Mouse (Mus musculus) frontal cortex, postnatal 25 days (tissue): Measurements from ENCODE around the gene Ms4a15.

Experiments
- DNase-seq, 2 experiments: peaks; one replicate each; pipeline ENCODE4 v3.0.0; 2022; ENCODE audit warnings: low spot score in 2 of 2

The Ms4a15 gene

DNA sequence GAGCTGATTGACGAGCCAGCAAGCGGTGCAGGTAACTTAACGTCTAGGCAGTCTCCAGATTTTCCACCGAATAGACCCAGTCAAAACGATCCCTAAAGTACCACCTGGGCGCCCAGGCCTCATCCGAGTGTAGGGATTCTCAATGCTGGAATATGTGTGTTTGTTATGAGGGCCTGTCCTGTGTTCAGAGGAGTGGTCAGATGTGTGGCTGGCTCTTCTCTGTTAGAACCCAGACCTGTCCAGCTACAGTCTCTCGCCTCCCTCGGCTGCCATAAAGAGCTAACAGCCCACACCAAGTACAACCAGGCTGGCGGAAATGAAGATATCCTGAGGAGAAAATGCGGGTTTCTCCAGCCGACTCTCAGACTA lies 33.1 kb downstream of the Ms4a15 start:
- no peak for DNase-seq

DNA sequence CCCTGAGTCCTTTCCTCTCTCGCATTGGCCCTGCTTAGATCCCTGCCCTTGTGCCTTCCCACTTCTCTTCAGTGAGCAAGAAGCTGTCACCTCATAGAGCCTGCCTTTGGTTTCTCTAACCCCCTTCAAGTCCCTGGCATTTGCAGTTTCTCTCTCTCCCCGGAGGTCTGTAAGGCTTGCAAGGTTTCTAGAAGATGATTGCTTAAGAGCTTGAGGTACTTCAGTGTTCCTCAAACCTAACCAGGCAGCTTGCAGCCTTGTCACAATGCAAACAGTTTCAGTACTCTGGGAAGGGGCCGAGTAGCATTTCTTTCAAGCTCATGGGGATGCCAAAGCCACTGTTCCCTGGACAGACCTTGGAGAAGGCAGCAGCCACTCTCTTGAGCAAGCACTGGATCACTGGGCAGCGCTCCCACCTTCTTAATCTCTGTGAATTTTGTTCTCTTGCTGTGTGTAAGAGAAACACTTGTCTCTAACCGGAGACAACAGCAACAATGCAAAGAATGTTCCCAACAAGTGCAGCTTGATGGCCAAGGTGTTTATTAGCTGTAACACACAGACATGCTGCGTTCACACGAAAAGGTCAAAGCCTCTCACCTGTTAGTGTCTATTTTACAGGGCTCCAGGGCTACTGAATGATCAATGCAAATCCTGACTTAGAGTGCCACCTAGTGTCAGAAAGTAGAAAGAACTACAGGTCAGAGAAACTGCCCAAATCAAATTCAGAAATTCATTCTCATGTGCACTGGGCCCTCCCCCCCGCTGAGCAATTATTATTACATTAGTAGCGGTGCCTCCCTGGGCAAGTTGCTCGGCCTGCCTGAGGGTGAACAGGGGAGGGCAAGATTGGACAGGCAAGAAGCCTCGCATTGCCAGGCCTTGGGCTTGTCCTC lies 33.7 kb downstream of the Ms4a15 start:
- peak in 1 of 2 experiments; percentile 27 for DNase-seq

DNA sequence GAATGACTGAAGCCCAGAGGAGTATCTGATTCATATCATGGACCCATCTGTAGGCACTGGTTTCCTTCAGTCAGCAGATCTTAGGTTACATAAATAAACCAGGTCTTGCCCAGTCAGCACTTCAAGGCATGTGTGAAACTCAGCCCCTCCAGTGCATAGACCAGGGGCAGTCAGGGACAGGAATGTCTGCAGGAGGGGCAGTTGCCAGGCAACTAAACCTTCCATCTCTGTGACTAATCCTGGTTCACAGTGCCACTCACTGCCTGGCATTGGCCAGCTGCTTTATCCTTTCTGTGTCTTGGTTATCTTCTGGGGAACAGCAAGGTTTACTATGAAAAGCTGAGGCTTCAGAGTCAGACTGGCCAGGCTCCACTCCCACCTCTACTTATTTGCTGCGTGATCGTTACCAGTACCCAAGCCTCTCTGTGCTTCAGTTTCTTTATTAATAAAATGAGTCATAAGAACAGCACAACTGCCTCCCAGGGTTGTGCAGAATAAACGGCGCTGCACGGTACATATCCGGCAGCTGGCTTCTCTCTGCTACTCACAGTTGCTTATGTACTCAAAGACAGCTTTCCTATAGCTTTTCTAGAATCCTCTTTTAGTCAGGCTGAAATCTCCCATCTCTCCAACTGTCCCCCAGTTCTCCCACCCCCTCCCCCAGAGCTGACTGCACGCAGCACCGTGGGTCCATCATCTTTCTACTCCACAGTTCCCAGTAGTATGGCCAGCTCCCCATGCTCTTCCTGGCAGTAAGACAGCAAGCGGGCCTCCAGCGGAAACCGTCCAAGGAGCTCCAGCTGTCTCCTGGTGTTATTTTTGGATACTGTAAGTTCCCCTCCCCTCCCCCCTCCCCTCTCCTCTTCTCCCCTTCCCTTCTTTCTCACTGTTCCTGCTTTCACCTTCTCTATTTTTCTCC lies 40.8 kb downstream of the Ms4a15 start:
- DNase-seq, result peak in 1 of 2 experiments; percentile 14

DNA sequence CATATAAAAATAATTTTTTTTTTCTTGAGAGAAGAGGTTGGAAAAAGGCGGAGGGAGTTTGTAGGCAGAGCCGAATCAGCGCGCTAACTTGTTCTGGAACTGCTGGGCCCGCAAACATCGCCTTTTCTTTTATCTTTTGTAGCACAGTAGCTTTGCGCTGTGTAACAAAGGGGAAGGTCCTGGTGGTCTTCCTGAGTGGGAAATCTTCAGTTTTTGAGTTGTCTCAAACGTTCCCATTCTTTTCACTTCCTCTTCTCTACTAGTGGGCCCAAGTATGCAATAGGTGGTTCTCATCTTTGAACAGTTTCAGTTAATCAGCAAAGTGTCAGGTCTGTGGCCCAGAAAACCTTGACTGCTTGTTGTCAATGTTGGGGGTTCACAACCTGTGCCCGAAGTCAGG lies 43.5 kb downstream of the Ms4a15 start:
- DNase-seq, result no peak

DNA sequence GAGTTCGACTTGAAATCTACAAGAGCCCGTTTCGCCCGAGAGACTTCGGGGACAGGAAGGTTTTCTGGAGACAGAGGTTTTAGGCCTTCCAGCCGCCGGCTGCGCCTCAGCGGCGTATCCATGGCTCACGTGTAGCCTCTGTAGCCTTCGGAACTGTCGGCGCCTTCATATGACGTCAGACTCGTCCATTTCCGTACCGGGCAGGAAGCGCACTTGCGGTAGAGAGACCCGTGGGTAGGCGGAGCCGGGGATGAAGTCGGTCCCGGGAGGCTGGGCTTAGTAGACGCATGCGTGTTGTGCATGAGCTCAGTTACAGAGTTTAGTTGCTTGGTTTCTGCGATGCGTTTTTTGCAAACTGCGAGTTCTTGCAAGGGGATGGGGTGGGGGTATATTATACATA lies 43.9 kb downstream of the Ms4a15 start, which contains the start of gene Ccdc86:
Gene Ccdc86, minus strand, starts transcription at position 155 of the 400 bp plus-strand sequence.
- DNase-seq, result peak; percentile 85 to 93

DNA sequence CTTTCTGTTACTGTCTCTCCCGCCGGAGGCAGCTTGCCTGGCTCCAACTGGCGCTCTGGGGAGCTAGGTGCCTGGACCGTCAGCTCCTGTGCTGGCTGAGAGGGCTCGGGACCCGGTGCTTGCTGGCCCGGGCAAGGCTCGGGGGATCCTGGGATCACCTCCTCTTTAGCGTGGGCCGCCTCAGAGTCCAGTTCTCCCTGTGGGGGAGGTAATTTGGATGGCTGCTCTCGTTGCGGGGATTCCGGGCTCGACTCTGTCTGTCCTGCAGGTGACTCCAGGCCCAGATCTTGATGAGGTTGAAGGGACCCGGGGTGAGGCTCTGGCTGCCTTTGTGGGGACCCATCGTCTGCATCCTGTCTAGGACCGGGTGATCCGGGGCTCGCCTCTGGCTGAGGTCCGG lies 44.6 kb downstream of the Ms4a15 start:
- DNase-seq, result no peak

DNA sequence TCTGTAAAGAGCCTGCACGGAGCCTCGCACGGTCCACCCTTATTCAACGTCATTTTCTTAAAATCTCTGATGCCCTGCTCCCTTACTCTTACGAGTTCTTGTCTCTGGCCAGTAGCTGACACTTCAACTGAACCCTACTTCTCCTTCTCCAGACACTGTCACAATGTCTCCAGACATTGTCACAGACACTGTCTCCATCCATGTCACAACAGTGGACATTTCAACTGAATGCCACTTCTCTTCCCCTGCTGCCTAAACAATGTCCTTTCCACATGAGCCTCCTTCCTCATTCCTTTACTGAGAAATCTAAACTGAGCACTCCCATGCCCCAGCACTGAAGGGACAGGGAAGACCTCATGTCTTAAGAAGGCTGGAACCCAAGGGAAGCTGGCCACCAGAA lies 45.8 kb downstream of the Ms4a15 start:
- DNase-seq, result no peak

DNA sequence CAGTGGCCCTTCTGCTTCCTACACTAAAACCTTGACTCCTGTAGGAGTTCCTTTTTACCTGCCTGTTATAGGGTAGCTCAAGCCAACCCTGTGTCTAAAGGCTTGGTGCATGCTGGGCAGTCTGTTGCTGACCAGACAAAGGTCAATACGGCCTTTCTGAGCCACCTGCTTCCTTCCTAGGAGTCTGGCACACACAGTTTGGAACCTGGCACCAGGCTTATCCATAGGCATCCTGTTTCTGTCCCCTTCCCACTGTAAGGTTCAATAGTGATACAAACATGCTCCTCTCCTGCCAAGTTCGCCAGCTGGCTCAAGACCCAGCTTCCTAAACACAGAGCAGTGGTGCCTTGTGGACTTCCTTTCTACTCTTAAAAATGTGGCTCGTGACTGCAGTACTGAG lies 46.5 kb downstream of the Ms4a15 start:
- DNase-seq, result no peak

DNA sequence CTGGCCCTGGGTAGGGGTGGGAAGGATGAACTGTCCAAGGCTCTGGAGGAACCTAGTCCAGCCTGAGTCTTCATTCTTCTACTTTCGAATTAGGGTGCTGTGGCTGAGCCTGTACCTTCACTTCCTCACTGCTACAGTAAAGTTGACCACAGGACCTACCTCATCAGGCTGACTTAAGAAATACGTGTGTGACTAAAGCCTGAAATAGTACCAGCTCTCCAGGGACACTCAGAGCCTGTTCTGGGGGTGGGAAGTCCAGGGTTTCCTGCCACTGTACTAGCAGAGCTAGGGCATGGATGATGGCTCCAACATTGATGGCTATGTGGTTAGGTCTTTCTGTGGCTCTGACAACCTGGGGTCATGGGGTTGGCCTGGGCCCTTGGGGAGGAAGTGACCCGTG lies 49.1 kb downstream of the Ms4a15 start:
- DNase-seq, result no peak

DNA sequence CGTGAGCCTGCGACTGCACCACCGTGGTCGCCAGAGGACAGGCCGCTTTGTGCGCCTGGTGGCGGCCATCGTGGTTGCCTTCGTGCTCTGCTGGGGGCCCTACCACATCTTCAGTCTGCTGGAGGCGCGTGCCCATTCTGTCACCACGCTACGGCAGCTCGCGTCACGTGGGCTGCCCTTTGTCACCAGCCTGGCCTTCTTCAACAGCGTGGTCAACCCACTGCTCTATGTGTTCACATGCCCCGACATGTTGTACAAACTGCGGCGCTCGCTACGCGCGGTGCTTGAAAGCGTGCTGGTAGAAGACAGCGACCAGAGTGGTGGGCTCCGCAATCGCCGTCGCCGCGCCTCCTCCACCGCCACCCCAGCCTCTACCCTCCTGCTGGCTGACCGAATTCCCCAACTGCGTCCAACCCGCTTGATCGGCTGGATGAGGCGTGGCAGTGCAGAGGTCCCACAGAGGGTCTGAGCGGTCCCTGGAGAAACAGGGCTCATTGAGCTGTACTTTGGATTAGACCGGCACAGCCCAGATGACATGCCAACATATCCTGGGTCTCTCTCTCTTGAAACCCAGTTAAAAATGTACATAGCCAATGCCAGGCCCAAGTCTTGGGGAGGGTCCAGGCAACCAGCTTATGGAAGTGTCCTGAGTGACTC lies 52.1 kb downstream of the Ms4a15 start:
- DNase-seq, result no peak

DNA sequence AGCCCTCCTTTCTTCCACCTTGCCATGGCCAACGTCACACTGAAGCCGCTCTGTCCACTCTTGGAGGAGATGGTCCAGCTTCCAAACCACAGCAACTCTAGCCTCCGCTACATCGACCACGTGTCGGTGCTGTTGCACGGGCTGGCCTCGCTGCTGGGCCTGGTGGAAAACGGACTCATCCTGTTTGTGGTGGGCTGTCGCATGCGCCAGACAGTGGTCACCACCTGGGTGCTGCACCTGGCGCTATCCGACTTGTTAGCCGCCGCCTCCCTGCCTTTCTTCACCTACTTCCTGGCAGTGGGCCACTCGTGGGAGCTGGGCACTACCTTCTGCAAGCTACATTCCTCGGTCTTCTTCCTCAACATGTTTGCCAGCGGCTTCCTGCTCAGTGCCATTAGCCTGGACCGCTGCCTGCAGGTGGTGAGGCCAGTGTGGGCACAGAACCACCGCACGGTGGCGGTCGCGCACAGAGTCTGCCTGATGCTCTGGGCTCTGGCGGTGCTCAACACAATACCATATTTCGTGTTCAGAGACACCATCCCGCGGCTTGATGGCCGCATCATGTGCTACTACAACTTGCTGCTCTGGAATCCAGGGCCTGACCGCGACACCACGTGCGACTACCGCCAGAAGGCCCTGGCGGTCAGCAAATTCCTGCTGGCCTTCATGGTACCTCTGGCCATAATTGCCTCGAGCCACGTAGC lies 52.8 kb downstream of the Ms4a15 start:
- DNase-seq, result peak; percentile 49 to 59

DNA sequence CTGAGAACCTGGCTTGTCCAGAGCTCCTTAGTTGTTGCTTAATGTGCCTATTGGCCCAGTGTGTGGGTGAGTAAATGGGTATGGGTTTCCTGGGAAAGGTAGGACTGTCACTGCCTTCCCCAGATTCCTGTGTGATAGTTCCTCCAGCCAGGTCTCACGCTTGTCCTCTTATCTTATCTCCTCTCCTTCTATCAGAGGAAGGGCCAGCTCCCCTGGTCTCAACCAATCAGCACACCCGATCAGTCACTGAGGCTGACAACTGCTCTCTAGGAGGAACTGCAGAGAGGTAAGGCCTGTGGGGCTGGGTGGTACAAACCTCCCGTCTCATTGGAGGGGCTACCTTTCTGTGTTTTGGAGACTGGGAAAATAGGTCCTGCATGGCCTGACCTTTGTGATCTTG lies 54.3 kb downstream of the Ms4a15 start:
- DNase-seq, result no peak

DNA sequence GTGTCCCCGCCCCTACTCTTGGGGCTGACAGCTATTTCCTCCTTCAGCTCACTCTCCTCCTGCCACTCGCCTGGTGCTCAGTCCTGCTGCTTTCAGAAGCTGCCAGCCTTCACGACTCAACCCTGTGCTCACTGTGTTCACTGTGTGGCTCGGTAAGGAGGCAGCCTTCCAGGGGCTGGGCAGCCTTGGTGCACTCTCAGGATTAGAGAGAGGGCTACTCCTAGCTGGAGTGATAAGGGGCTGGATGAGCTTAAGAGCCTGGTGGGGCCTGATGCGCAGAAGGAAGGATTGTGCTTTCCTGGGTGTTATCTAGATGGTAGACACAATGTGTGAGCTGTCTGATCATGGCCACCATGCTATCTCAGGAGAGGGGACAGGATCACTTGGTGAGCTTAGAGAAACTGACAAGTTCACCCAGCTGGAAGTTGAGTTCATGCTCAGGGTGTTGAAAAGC lies 55.9 kb downstream of the Ms4a15 start, which contains the start of gene Ptgdr2:
Gene Ptgdr2, plus strand, starts transcription at position 51 of the 454 bp plus-strand sequence.
- no peak for DNase-seq

DNA sequence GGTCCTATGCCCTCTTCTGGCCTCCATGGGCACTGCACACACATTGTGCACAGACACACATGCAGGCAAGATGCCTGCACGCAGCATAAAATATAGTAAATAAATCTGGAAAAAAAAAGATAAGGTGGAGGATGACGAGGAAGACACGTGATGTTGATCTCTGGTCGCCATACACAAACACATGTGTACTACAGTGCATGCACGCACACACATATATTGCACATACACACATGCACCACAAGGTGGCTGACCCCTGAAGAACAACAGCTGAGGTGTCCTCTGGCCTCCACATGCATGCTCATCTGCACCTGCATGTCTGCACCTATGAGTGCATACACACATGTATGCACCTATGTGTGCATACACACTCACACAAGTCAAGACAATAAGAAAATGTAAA lies 57.0 kb downstream of the Ms4a15 start:
- DNase-seq, result no peak

DNA sequence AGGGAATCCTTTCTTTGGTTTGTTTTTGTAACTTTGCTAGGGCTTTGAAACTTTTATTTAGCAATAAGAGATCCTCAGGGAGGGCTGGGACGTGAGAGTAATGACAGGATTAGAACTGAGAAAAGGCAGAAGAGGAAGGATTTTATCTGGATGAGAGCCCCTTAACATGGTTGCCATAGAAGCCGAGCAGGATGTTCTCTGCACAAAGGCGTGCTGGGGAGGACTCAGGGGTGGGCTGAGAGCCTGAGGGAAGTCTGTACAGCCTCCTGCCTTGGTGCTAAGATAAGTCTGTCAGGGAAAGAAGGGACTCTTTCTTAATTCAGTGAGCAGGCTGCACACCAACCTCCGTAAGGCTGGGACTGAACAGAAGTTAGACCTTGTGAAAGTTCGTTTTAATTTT lies 58.0 kb downstream of the Ms4a15 start:
- no peak for DNase-seq

DNA sequence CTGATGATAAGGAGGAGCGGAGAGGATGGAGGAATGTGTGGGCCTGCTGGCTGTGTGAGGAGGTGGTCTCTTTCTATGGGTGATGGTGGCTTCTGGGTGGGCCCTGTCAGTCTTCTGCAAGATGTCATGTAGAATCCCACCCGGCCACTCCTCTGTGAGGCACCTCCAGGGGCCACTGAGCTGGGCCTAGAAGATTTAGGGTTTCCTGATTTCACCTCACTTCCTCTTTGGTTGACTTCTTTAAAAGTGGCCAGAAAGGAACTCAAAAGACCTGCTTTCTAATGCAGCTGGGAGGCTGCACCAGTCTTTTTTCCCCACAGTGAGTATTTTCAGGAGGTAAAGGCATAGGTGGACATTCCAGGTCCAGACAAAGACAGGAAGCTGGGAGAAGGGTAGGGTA lies 62.4 kb downstream of the Ms4a15 start:
- no peak for DNase-seq
